ENCODE assay signal across 1 mouse cellular context in the genomic region with DNA sequence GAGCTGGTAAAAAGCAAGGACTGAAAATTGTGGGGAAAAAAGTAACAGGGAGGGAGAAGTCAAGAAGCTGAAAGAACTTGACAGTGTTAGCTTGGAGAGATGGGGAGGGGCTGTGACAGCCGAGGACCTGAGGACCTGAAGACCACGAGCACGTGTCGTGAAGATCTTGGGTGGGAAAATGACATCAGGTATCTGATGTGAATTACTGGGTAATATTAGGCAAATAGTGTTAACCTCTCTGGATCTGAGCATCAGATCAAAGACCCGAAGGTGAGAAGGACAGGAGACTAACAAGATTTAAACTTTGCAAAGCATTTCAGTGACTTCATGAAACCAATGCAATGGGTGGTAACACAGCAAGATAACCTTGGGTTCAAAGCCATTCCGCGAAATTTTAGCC.
A peak's percentile ranks its signal among the peaks of the same experiment; 100 is the strongest.
TF ChIP-seq lines count a peak whose summit lies in the region.

No protein-coding gene starts in this region.

TF ChIP-seq in CH12.LX, 34 proteins besides CTCF, POLR2A, EP300 and RAD21:
- no peak for TF ChIP-seq MEF2A (IDR thresholded peaks at IDR 0.05; ENCODE audit: borderline replicate concordance, low read depth, low read length)
- TF ChIP-seq BHLHE40 (IDR thresholded peaks at IDR 0.05; ENCODE audit: low read depth, low read length), result peak; percentile 45; the same call in 1 of the 2 replicates
- TF ChIP-seq ZNF384 (IDR thresholded peaks at IDR 0.05; ENCODE audit: low read depth, low read length), result peak; percentile 41
- no peak for TF ChIP-seq SMC3 (IDR thresholded peaks at IDR 0.05; ENCODE audit: low read depth, low read length)
- peak; percentile 4; the same call in 1 of the 2 replicates for TF ChIP-seq POLR2AphosphoS2 (IDR thresholded peaks at IDR 0.05; ENCODE audit: low read depth, low read length)
- TF ChIP-seq RCOR1 (conservative IDR thresholded peaks at IDR 0.05; ENCODE audit: low read depth, low read length), result no peak
- no peak for TF ChIP-seq ZKSCAN1 (IDR thresholded peaks at IDR 0.05; ENCODE audit: borderline replicate concordance, low read depth, low read length)
- TF ChIP-seq MYC (IDR thresholded peaks at IDR 0.05; ENCODE audit: low read depth, low read length), result peak; percentile 68
- TF ChIP-seq MXI1 (IDR thresholded peaks at IDR 0.05; ENCODE audit: low read depth, low read length), result peak; percentile 60
- peak; percentile 67 for TF ChIP-seq MAX (IDR thresholded peaks at IDR 0.05; ENCODE audit: low read length)
